Mouse (Mus musculus): ENCODE results near the gene Flnb. TPM values are rescaled to one million over a fixed set of nuclear protein-coding genes. Genes with fewer than 3 reads are reported as not detected.
A peak's percentile ranks its signal among the peaks of the same experiment; 100 is the strongest.

Flnb gene
- polyA plus RNA-seq, 1 experiment: not detected

DNA sequence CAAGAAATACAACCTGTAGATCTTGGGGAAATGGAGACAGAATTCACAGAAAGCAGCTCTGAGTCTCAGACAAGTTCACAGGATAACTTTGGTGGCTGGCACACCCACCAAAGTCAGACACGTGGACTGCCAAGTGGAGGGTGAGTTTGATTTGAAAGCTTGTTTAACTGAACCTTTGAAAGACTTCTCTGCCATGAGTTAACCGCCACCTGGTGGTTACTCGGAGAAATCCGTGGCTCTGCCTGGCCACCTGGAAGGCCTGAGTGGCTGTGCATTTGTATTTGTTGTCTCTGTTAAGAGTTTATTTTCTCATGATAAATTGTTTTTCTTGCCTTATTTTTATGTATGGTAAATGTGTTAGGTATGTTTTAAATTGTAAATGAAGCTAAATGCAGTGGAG, 15.9 kb upstream of the Flnb start:
- H3K4me3 ChIP-seq (ENCODE audit: insufficient read depth, low read depth, low read length): no peak overlapping the region
- H3K27ac ChIP-seq (ENCODE audit: insufficient read depth, low read depth, low read length): no peak overlapping the region
- no peak for TF ChIP-seq POLR2A (IDR thresholded peaks at IDR 0.05; ENCODE audit: insufficient read depth, low read depth, low read length)
- TF ChIP-seq CTCF (IDR thresholded peaks at IDR 0.05; ENCODE audit: insufficient read depth, low read depth, low read length): no peak
- 23% methylated on average over 4 of the region's 4 CpGs for WGBS
- no peaks in the 10 kb centered on the region for H3K4me1 ChIP-seq (ENCODE audit: control insufficient read depth, insufficient read depth, low read length)

DNA sequence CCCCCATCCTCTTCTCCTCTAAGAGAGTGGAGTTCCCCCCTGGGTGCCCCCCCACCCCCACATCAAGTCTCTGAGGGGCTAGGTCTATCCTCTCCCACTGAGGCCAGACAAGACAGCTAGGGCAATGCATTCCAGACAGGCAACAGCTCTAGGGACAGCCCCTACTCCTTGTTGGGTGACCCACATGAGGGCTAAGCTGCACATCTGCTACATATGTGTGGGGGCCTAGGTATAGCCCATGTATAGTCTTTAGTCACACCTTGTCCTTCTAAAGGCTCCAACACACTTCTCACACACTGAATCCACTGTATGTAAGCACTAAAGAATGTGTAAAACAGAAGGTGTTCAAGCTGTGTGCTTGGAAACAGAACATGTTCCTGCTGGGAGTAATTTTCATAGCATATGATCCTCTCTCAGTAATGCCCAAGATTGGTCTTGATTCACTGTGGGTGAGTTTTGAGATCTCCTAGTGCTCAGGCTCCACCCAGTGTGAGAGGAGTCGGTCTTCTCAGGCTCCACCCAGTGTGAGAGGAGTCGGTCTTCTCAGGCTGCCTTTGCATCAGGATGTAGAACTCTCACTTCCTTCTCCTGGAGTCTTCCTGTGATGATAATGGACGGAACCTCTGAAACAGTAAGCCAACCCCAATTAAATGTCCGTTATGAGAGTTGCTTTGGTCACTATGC, 13.7 kb upstream of the Flnb start:
- WGBS: 72% methylated on average over 4 of the region's 4 CpGs
- Histone ChIP-seq H3K4me1 (ENCODE audit: control insufficient read depth, insufficient read depth, low read length) (0 out of 2 replicates have a peak, but pooled peaks cover 4% of the 10 kb centered on the region), H3K4me3 (ENCODE audit: insufficient read depth, low read depth, low read length) (no peak overlapping the region), H3K27ac (ENCODE audit: insufficient read depth, low read depth, low read length) (no peak overlapping the region)
- TF ChIP-seq POLR2A (IDR thresholded peaks at IDR 0.05; ENCODE audit: insufficient read depth, low read depth, low read length) (no peak), CTCF (IDR thresholded peaks at IDR 0.05; ENCODE audit: insufficient read depth, low read depth, low read length) (no peak)

GRCm38 (mm10) chr14:7804558-7804905, 13.2 kb upstream of the Flnb start:
- WGBS: 85% methylated on average over 2 of the region's 2 CpGs
- Histone ChIP-seq H3K4me3 (ENCODE audit: insufficient read depth, low read depth, low read length) (no peak overlapping the region), H3K4me1 (ENCODE audit: control insufficient read depth, insufficient read depth, low read length) (0 out of 2 replicates have a peak, but pooled peaks cover 4% of the 10 kb centered on the region), H3K27ac (ENCODE audit: insufficient read depth, low read depth, low read length) (no peak overlapping the region)
- TF ChIP-seq POLR2A (IDR thresholded peaks at IDR 0.05; ENCODE audit: insufficient read depth, low read depth, low read length) (no peak), CTCF (IDR thresholded peaks at IDR 0.05; ENCODE audit: insufficient read depth, low read depth, low read length) (no peak)

DNA sequence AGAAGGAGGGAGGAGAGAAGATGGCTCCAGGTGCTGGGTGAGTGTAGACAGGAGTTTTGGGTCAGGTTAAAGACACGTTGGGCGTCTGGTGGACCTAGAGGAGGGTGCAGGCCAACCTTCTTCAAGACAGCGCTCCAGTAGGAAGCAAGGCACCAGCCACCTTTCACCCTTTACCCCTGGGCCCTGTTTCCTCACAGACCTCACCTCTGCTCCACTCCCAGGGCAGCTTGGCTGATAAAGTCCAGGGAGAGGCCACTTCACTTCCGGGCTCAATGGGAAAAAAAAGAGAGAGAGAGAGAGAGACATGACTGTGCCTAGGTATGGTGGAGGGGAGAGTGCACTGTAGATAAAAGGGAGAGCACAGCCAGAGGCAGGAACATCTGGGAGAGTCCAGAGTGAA, 10.0 kb upstream of the Flnb start:
- Histone ChIP-seq H3K4me1 (ENCODE audit: control insufficient read depth, insufficient read depth, low read length) (0 out of 2 replicates have a peak, but pooled peaks cover 4% of the 10 kb centered on the region), H3K27ac (ENCODE audit: insufficient read depth, low read depth, low read length) (no peak overlapping the region), H3K4me3 (ENCODE audit: insufficient read depth, low read depth, low read length) (no peak overlapping the region)
- TF ChIP-seq CTCF (IDR thresholded peaks at IDR 0.05; ENCODE audit: insufficient read depth, low read depth, low read length) (no peak), POLR2A (IDR thresholded peaks at IDR 0.05; ENCODE audit: insufficient read depth, low read depth, low read length) (no peak)
- 87% methylated on average over 4 of the region's 4 CpGs for WGBS

GRCm38 (mm10) chr14:7808501-7808981, 9.2 kb upstream of the Flnb start:
- 61% methylated on average over 11 of the region's 11 CpGs for WGBS
- no peak overlapping the region for H3K4me3 ChIP-seq (ENCODE audit: insufficient read depth, low read depth, low read length)
- no peak for TF ChIP-seq CTCF (IDR thresholded peaks at IDR 0.05; ENCODE audit: insufficient read depth, low read depth, low read length)
- no peak for TF ChIP-seq POLR2A (IDR thresholded peaks at IDR 0.05; ENCODE audit: insufficient read depth, low read depth, low read length)
- 0 out of 2 replicates have a peak, but pooled peaks cover 4% of the 10 kb centered on the region for H3K4me1 ChIP-seq (ENCODE audit: control insufficient read depth, insufficient read depth, low read length)
- no peak overlapping the region for H3K27ac ChIP-seq (ENCODE audit: insufficient read depth, low read depth, low read length)

DNA sequence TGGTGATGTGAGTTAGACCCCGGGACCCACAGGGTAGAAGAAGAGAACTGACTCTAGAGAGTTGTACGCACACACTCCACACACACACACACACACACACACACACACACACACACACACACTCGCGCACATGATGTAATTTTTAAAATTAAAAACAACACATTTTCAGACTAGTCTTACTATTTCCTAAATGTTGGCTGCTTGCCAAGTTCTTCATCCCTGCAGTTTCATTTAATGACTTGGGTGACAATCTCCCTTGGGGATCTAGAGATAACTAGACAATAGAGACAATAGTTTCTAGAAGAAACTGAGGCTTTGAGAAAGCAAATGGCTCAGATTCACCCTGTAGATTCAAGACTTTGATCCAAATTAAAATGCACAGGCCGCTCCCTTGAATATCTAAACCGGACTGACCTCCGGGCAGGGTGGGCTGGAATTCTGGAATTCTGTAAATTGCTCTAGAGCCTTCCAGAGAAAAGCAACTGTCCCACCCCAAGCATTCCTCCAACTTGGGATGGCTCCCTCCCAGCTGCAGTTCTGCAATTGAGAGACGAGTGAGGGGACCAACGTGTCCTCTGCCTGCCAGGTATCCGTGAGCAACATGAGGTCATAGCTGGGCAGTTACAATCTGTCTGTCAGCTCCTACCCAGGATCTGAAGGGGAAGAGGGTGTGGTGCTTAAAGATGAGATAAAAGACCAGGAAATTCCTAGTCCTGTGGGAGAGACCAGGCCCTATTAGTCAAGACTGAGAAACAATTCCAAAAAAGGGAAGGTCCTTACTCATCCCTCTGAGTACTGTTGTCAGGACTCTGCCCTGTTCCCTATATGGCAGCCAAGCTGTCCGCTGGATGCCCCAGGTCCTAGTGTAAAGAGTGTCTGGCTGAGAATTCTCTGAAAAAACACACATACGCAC, 8.5 kb upstream of the Flnb start:
- H3K4me1 ChIP-seq (ENCODE audit: control insufficient read depth, insufficient read depth, low read length): 0 out of 2 replicates have a peak, but pooled peaks cover 4% of the 10 kb centered on the region
- TF ChIP-seq CTCF (IDR thresholded peaks at IDR 0.05; ENCODE audit: insufficient read depth, low read depth, low read length) (no peak), POLR2A (IDR thresholded peaks at IDR 0.05; ENCODE audit: insufficient read depth, low read depth, low read length) (no peak)
- 72% methylated on average over 12 of the region's 12 CpGs for WGBS
- H3K27ac ChIP-seq (ENCODE audit: insufficient read depth, low read depth, low read length): no peak overlapping the region
- no peak overlapping the region for H3K4me3 ChIP-seq (ENCODE audit: insufficient read depth, low read depth, low read length)

- H3K4me3 ChIP-seq (ENCODE audit: insufficient read depth, low read depth, low read length): peak overlapping the region; percentile 59
- peaks cover 12% of the 10 kb centered on the region for H3K4me1 ChIP-seq (ENCODE audit: control insufficient read depth, insufficient read depth, low read length)
- WGBS: 1% methylated on average over 36 of the region's 36 CpGs
- TF ChIP-seq CTCF (IDR thresholded peaks at IDR 0.05; ENCODE audit: insufficient read depth, low read depth, low read length) (no peak), POLR2A (IDR thresholded peaks at IDR 0.05; ENCODE audit: insufficient read depth, low read depth, low read length) (no peak)
- H3K27ac ChIP-seq (ENCODE audit: insufficient read depth, low read depth, low read length): no peak overlapping the region
Observed at GRCm38 (mm10) chr14:7818463-7819121, 835 bp downstream of the Flnb start.

- no peak overlapping the region for H3K27ac ChIP-seq (ENCODE audit: insufficient read depth, low read depth, low read length)
- WGBS: 54% methylated on average over 5 of the region's 5 CpGs
Observed at GRCm38 (mm10) chr14:7819446-7819845, 1.7 kb downstream of the Flnb start.

More at GRCm38 (mm10) chr14:7819446-7819845, 1.7 kb downstream of the Flnb start:
- H3K4me3 ChIP-seq (ENCODE audit: insufficient read depth, low read depth, low read length): peak overlapping the region; percentile 6; the same call in 1 of the 2 replicates
- TF ChIP-seq CTCF (IDR thresholded peaks at IDR 0.05; ENCODE audit: insufficient read depth, low read depth, low read length) (no peak), POLR2A (IDR thresholded peaks at IDR 0.05; ENCODE audit: insufficient read depth, low read depth, low read length) (no peak)
- H3K4me1 ChIP-seq (ENCODE audit: control insufficient read depth, insufficient read depth, low read length): peaks cover 12% of the 10 kb centered on the region
